Mouse (Mus musculus) lung, adult 18-20 months (tissue): ENCODE data around the gene Tiam1.

Experiments
- DNase-seq, 2 experiments: peaks; one replicate each; pipeline ENCODE4 v3.0.0; 2022; ENCODE audit warnings: mixed read lengths in 2 of 2

The Tiam1 gene

DNA sequence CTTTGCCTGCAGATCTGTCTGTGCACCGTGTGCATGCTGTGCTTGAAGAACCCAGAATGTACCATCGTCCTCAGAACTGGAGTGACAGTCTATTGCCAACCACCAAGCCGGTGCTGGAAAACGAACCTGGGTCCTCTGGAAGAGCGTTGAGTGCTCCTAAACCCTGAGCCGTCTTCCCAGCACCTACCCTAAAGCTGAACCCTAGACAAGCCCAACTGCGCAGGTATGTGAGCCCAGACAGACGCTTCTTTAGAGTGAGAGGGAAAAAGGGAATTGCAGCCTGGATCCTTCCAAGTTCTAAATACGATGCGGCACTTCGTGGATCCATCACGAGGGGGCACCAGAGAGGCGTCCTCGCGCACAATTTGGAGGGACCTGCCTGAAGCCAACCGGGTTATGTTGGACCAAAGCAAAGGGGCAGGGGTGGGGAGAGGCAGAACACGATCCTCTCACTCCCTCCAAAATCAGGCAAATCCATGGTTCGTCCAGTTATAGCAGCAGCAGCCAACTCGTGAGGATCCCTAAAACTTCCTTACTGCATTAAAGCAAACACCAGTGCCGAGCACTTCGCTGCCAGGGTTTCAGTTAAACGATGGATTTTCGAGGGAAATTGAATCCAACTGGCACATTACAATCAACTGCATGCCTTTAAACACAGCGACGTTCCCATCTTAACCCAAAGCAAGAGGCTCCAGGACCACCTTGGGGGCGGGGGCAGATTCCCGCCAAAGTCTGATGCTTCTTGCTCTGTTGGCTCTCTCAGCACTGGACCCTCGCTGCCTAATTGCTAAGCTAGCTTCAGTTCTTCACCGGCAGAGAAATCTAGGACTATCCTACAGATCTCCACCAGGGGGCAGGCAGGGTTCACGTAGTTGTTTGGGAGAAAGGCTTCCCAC lies 369.7 kb downstream of the Tiam1 start:
- DNase-seq: peak; percentile 78 to 86

DNA sequence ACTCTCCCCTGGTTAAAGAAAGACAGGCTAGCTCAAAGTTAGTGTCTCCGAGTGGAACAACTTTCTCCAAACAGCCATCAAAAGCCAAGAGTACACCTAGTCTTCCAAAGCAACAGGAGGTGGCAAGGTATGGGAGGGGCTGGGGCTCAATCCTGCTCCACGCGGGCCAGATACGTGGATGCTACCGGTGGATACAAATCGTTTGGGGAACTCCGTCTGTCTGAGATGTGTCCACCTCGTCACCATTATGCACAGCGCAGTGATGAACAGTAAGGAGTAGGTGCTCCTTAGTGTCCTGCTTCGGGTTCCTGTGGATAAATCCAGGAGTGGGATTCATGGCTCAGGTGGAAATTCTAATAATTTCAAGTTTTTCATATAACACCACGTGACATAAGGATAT lies 377.6 kb downstream of the Tiam1 start:
- DNase-seq: no peak

DNA sequence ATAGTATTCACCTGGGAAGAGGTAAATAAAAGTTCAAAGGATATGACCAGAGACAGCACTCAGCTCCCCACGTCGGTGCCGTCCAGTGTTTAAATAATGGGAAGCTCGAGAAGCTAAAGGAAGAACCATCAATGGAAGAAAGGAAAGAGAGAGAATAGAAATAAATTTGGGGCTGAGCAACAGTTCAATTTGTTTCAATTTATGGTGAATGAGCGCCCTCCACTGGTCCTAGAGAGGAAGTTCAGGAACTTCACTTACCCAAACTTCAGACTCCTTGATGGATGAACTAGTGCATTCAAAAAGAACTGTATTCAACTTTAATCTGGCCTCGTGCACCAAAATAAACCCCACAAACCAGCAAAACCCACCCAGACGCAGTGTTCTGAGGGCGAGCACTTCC lies 378.1 kb downstream of the Tiam1 start:
- no peak for DNase-seq

- no peak for DNase-seq
Observed at GRCm38 (mm10) chr16:89763812-89764211, 379.8 kb downstream of the Tiam1 start.

DNA sequence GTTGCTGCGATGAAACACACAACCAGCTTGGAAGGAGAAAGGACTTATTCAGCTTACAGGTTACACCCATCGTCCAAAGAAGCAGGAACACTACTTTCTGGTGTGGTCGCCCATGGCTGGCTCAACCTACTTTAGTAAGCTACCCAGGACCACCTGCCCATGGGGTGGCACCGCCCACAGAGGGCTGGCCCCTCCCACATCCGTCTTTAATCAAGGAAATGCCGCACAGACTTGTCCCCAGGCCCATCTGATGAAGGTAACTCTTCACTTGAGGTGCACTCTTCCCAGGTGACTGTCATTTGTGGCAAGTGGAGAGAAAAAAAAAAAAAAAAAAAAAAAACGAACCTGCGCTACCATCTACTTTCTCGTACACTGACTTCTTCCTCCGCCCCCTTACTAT lies 381.0 kb downstream of the Tiam1 start:
- DNase-seq: no peak

DNA sequence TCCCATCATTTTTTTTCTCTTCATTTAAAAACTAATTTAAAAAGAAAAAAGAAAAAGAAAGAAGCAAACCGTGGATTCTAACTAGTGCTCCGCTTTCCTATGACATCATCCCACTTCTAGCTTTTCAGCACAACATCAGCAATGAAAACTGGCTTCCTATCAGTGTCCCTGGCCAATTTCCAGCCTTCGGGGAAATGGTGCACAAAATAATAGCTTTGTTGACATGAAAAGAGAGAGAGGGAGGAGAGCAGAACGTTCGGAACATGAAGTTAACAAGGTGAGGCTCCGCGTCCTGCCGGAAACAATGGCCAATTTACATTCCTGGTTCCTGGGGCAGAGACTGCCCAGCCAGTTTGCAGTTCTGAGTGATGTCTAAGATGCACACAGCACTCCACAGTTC lies 381.5 kb downstream of the Tiam1 start:
- DNase-seq: peak in 1 of 2 experiments; percentile 6

GRCm38 (mm10) chr16:89757384-89757783 lies 386.2 kb downstream of the Tiam1 start:
- DNase-seq: no peak

DNA sequence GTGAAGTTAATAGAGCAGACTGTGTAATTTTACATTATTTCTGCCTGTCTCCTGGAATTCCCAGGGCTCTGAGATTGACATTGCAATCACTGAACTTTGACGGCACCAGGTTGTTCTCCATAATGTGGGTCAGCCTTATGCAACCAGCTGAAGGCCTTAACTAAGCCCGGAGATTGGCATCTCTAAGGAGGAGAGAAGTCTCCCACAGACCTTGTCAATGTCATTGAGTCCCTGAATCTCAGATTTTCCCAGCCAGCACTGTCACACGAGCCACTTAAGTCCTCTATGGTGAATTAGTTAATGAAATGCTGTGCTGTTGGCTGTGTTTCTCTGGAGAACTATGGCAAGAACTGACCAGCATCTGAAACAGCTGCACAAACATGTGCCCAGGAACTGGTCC lies 388.9 kb downstream of the Tiam1 start:
- no peak for DNase-seq

DNA sequence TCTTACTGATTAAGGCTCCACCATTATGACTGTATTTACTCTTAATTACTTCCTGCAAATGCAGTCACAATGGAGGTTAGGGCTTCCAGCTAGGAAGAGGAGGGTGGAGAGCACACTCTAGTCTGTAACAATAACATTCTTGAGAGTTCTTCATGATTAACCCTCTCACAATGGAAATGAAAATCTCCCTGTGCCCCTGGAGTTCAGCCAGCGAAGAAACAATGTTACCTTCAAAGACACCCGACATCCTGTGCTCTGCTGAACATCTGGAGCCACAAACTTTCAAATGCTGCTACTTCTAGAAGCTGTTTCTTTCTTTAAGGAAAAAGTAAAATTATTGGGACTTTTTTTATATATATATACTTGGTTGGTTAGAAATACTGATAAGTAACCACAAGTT lies 395.7 kb downstream of the Tiam1 start:
- no peak for DNase-seq

- no peak for DNase-seq
Observed at GRCm38 (mm10) chr16:89739559-89739958, 404.0 kb downstream of the Tiam1 start.

DNA sequence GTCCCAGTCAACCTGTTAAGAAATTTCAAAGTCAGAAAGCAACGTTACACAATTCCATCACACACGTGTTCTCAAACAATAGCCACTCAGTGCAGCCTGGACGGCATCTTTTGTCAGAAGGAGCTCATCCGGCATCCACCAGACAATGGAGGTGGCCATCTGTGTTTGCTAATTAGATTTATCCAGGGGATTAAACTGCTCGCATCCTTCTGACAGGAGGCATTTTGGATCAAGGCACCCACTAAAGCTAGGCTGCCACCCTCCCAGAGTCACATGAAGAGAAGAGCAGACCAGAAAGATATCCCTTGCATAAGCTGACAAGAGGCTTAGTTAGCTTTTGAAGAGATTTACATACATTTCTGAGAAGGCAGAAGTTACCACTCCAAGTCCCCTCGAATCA lies 404.6 kb downstream of the Tiam1 start:
- no peak for DNase-seq
